Mouse (Mus musculus): ENCODE measurements around the gene Mctp2. TPM values are rescaled to one million over a fixed set of nuclear protein-coding genes. Genes with fewer than 3 reads are reported as not detected.

Gene Mctp2
- total and polyA plus RNA-seq, 3 experiments = 0.11 TPM; not detected in 2

DNA sequence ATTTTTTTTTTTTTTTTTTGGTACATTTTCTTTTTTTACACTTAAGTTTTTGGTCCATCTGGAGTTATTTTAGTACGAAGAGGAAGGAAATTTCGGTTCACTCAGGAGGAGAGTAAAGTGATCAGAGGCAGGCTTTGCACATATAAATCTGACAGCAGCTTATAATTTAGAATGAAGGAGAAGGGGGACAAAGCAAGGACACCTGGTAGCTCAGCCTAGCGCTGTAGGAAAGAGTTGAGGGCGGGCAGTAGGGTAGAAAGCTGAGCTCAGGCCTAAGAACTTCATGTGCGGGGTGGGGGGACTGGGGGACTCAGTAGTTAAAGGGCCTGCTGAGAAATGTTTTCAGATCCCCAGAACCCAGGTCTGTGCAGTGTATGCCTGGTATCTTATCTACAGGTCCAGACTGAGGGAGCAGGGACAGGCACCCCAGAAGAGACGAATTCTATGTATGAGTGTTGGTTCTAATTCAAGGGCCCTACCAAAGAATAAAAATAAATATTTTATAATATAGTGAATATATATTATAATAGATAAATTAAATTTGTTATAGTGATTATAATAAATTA lies 71.9 kb downstream of the Mctp2 start:
- no peak for ATAC-seq (ENCODE audit: extremely low read depth, insufficient number of reproducible peaks, low FRiP score, poor library complexity, severe bottlenecking)
- no peak for DNase-seq (ENCODE audit: low spot score)
- Histone ChIP-seq H3K27me3 (ENCODE audit: insufficient read depth, low read length) (no peaks in the 10 kb centered on the region), H3K4me3 (ENCODE audit: low read depth, low read length) (no peak overlapping the region), H3K9me3 (replicated peaks) (peaks cover 10% of the 10 kb centered on the region; the same call in 1 of the 2 replicates), H3K36me3 (replicated peaks) (no peaks in the 10 kb centered on the region), H3K4me1 (ENCODE audit: insufficient read depth, low read depth, low read length) (no peaks in the 10 kb centered on the region)
- no peak for TF ChIP-seq CTCF (IDR thresholded peaks at IDR 0.05; ENCODE audit: low read depth, low read length)
- no peak for TF ChIP-seq POLR2AphosphoS5 (IDR thresholded peaks at IDR 0.05; ENCODE audit: insufficient replicate concordance, low read depth, low read length)
- no peak for TF ChIP-seq GATA1 (IDR thresholded peaks at IDR 0.05; ENCODE audit: borderline replicate concordance, low read length)
- TF ChIP-seq GATA2 (IDR thresholded peaks at IDR 0.05; ENCODE audit: borderline replicate concordance, low read depth, low read length) = no peak
- TF ChIP-seq TAL1 (conservative IDR thresholded peaks at IDR 0.05; ENCODE audit: low read depth, low read length) = no peak

DNA sequence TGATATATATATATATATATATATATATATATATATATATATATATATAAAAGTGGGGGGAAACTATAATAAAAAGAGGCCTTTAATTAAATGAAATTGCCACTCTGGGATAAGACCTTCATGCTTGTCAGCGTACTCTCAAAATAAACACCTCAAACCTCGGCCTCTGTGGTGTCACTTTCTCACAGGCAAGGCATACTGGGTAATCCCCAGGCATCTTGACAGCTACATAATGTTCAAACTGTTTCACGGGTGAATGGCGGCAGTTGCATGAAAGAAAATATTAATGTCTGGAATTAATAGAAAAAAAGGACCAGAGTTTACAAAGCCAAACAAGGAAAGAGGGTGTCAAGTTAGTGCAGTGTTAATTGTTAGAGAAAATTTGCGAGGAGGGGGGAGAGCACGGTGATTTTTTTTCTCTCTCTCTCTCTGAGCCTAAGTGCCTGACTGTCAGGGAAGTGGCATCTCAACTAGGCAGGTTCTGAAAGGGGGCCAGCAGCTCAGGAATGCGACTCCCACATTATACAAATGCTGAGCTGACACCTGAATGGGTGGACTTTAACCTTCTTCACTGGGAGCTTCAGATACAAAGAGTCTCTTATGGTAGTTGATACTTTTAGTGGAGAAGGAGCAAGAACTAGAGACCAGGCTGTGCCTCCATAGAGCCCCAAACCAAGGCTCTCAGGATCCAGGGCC lies 75.1 kb downstream of the Mctp2 start:
- Histone ChIP-seq H3K4me1 (ENCODE audit: insufficient read depth, low read depth, low read length) (no peaks in the 10 kb centered on the region), H3K36me3 (replicated peaks) (no peaks in the 10 kb centered on the region), H3K9me3 (replicated peaks) (peaks cover 6% of the 10 kb centered on the region; the same call in 1 of the 2 replicates), H3K4me3 (ENCODE audit: low read depth, low read length) (no peak overlapping the region), H3K27me3 (ENCODE audit: insufficient read depth, low read length) (no peaks in the 10 kb centered on the region)
- DNase-seq (ENCODE audit: low spot score) = no peak
- TF ChIP-seq GATA1 (IDR thresholded peaks at IDR 0.05; ENCODE audit: borderline replicate concordance, low read length) = no peak
- no peak for TF ChIP-seq TAL1 (conservative IDR thresholded peaks at IDR 0.05; ENCODE audit: low read depth, low read length)
- no peak for TF ChIP-seq CTCF (IDR thresholded peaks at IDR 0.05; ENCODE audit: low read depth, low read length)
- TF ChIP-seq POLR2AphosphoS5 (IDR thresholded peaks at IDR 0.05; ENCODE audit: insufficient replicate concordance, low read depth, low read length) = no peak
- TF ChIP-seq GATA2 (IDR thresholded peaks at IDR 0.05; ENCODE audit: borderline replicate concordance, low read depth, low read length) = no peak
- ATAC-seq (ENCODE audit: extremely low read depth, insufficient number of reproducible peaks, low FRiP score, poor library complexity, severe bottlenecking) = no peak

DNA sequence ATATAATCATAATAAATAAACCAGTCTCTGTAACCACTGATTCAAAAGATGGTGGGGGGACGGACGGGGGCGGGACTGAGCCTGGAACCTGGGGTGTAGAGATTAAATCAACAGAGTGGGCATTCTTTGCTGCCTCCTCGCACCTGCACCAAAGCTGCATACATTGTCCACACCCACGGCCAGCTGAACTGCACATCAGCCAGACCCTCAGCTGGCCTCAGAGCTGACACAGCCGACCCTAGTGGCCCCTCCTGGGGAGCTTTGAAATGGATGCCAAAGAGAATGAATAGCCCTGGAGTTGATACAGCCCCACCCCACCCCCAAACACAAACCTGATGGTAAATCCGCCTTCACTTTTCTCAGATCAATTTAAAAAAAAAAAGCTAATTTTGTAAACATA lies 76.5 kb downstream of the Mctp2 start:
- Histone ChIP-seq H3K9me3 (replicated peaks) (peaks cover 6% of the 10 kb centered on the region; the same call in 1 of the 2 replicates), H3K4me1 (ENCODE audit: insufficient read depth, low read depth, low read length) (no peaks in the 10 kb centered on the region), H3K36me3 (replicated peaks) (no peaks in the 10 kb centered on the region), H3K4me3 (ENCODE audit: low read depth, low read length) (no peak overlapping the region), H3K27me3 (ENCODE audit: insufficient read depth, low read length) (no peaks in the 10 kb centered on the region)
- DNase-seq (ENCODE audit: low spot score) (no peak), ATAC-seq (ENCODE audit: extremely low read depth, insufficient number of reproducible peaks, low FRiP score, poor library complexity, severe bottlenecking) (no peak)
- no peak for TF ChIP-seq CTCF (IDR thresholded peaks at IDR 0.05; ENCODE audit: low read depth, low read length)
- TF ChIP-seq GATA2 (IDR thresholded peaks at IDR 0.05; ENCODE audit: borderline replicate concordance, low read depth, low read length) = no peak
- no peak for TF ChIP-seq GATA1 (IDR thresholded peaks at IDR 0.05; ENCODE audit: borderline replicate concordance, low read length)
- no peak for TF ChIP-seq POLR2AphosphoS5 (IDR thresholded peaks at IDR 0.05; ENCODE audit: insufficient replicate concordance, low read depth, low read length)
- no peak for TF ChIP-seq TAL1 (conservative IDR thresholded peaks at IDR 0.05; ENCODE audit: low read depth, low read length)

DNA sequence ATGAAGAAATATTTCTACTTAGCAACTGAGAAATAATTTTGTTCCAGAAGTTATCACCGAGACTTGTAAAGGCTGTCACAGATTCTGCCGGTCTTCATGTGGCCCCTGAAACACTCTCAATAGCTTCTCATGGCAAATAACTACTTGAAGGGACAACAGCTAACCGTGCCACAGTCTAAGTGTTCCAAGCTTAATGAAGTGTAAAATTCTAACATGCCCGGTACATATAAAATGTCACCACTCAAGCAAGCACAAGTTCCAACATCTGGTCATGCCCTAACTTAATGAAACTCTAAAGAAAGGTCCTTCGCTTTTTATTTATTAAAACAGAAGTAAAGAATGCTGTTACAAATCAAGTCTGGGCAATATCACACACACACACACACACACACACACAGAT lies 82.8 kb downstream of the Mctp2 start:
- no peak for TF ChIP-seq GATA1 (IDR thresholded peaks at IDR 0.05; ENCODE audit: borderline replicate concordance, low read length)
- no peak for TF ChIP-seq CTCF (IDR thresholded peaks at IDR 0.05; ENCODE audit: low read depth, low read length)
- no peak for TF ChIP-seq TAL1 (conservative IDR thresholded peaks at IDR 0.05; ENCODE audit: low read depth, low read length)
- no peak for TF ChIP-seq GATA2 (IDR thresholded peaks at IDR 0.05; ENCODE audit: borderline replicate concordance, low read depth, low read length)
- TF ChIP-seq POLR2AphosphoS5 (IDR thresholded peaks at IDR 0.05; ENCODE audit: insufficient replicate concordance, low read depth, low read length) = no peak
- no peak overlapping the region for H3K4me3 ChIP-seq (ENCODE audit: low read depth, low read length)
- no peaks in the 10 kb centered on the region for H3K4me1 ChIP-seq (ENCODE audit: insufficient read depth, low read depth, low read length)
- no peaks in the 10 kb centered on the region for H3K36me3 ChIP-seq (replicated peaks)
- no peaks in the 10 kb centered on the region for H3K27me3 ChIP-seq (ENCODE audit: insufficient read depth, low read length)
- ATAC-seq (ENCODE audit: extremely low read depth, insufficient number of reproducible peaks, low FRiP score, poor library complexity, severe bottlenecking) = no peak
- peaks cover 9% of the 10 kb centered on the region; the same call in 1 of the 2 replicates for H3K9me3 ChIP-seq (replicated peaks)
- DNase-seq (ENCODE audit: low spot score) = no peak

DNA sequence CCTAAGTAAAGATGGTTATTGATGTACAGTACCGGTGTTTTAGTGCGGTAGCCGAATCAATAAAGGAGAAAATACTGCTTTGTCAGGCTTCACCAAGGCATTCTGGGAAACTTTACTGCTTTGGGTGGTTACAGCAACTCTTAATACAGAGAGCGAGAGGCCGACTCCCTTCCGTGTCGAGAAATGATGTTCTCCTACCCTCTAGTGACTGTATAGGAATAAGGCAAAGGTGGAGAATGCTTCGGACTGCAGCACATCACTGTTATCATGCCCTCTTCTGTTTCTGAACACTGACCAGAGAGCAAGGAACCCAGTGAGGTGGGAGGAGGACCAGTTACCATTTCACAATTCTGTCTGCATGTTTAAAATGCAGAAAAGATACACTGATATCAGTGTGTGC lies 83.9 kb downstream of the Mctp2 start:
- no peak for TF ChIP-seq GATA2 (IDR thresholded peaks at IDR 0.05; ENCODE audit: borderline replicate concordance, low read depth, low read length)
- no peak for TF ChIP-seq POLR2AphosphoS5 (IDR thresholded peaks at IDR 0.05; ENCODE audit: insufficient replicate concordance, low read depth, low read length)
- TF ChIP-seq TAL1 (conservative IDR thresholded peaks at IDR 0.05; ENCODE audit: low read depth, low read length) = no peak
- TF ChIP-seq GATA1 (IDR thresholded peaks at IDR 0.05; ENCODE audit: borderline replicate concordance, low read length) = no peak
- TF ChIP-seq CTCF (IDR thresholded peaks at IDR 0.05; ENCODE audit: low read depth, low read length) = no peak
- no peaks in the 10 kb centered on the region for H3K27me3 ChIP-seq (ENCODE audit: insufficient read depth, low read length)
- H3K9me3 ChIP-seq (replicated peaks) = peaks cover 9% of the 10 kb centered on the region; the same call in 1 of the 2 replicates
- no peak overlapping the region for H3K4me3 ChIP-seq (ENCODE audit: low read depth, low read length)
- H3K36me3 ChIP-seq (replicated peaks) = no peaks in the 10 kb centered on the region
- no peaks in the 10 kb centered on the region for H3K4me1 ChIP-seq (ENCODE audit: insufficient read depth, low read depth, low read length)
- DNase-seq (ENCODE audit: low spot score) = no peak
- ATAC-seq (ENCODE audit: extremely low read depth, insufficient number of reproducible peaks, low FRiP score, poor library complexity, severe bottlenecking) = no peak

DNA sequence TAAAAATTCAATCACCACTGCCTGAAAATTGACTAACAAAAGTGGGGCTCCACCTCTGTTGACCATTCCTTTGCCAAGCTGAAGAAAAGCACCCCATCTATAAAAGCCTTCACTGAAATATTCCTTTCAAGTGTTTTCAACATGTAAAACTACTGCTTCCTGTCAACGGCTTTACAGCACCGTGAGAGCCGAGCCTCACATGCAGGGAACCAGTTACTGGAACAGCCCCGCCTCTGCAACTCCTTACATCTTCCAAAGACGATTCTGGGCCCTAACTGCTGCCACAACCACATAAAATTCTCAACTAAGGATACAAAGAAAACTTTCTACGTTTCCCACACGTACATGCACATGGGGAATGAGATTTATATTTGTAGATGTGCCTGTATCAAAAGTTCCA lies 88.4 kb downstream of the Mctp2 start:
- DNase-seq (ENCODE audit: low spot score) (no peak), ATAC-seq (ENCODE audit: extremely low read depth, insufficient number of reproducible peaks, low FRiP score, poor library complexity, severe bottlenecking) (no peak)
- peaks cover 14% of the 10 kb centered on the region for H3K9me3 ChIP-seq (replicated peaks)
- H3K27me3 ChIP-seq (ENCODE audit: insufficient read depth, low read length) = no peaks in the 10 kb centered on the region
- no peaks in the 10 kb centered on the region for H3K36me3 ChIP-seq (replicated peaks)
- H3K4me1 ChIP-seq (ENCODE audit: insufficient read depth, low read depth, low read length) = no peaks in the 10 kb centered on the region
- TF ChIP-seq GATA1 (IDR thresholded peaks at IDR 0.05; ENCODE audit: borderline replicate concordance, low read length) (no peak), CTCF (IDR thresholded peaks at IDR 0.05; ENCODE audit: low read depth, low read length) (no peak), GATA2 (IDR thresholded peaks at IDR 0.05; ENCODE audit: borderline replicate concordance, low read depth, low read length) (no peak), POLR2AphosphoS5 (IDR thresholded peaks at IDR 0.05; ENCODE audit: insufficient replicate concordance, low read depth, low read length) (no peak), TAL1 (conservative IDR thresholded peaks at IDR 0.05; ENCODE audit: low read depth, low read length) (no peak)
- no peak overlapping the region for H3K4me3 ChIP-seq (ENCODE audit: low read depth, low read length)

Data from G1E (cell line).